Mouse (Mus musculus): Measurements from ENCODE around the gene Acot11. TPM values are rescaled to one million over a fixed set of nuclear protein-coding genes. Genes with fewer than 3 reads are reported as not detected.
"Not testable (repeated sequence)": the region's sequence is repeated elsewhere in the genome, so short reads cannot be mapped to it uniquely, and the experiment has no call there.

Gene Acot11
- total RNA-seq, 2 experiments from 2014 or later: 2.3 to 3.2 TPM

GRCm38 (mm10) chr4:106778116-106778788 lies 26.5 kb downstream of the Acot11 start:
- ATAC-seq (replicated peaks; ENCODE audit: poor library complexity): peak; percentile 48

- no peak for ATAC-seq (replicated peaks; ENCODE audit: poor library complexity)
These were observed 27.8 kb downstream of the Acot11 start for GRCm38 (mm10) chr4:106776998-106777397.

GRCm38 (mm10) chr4:106775767-106776166 lies 29.0 kb downstream of the Acot11 start:
- ATAC-seq (replicated peaks; ENCODE audit: poor library complexity): not testable (repeated sequence)

DNA sequence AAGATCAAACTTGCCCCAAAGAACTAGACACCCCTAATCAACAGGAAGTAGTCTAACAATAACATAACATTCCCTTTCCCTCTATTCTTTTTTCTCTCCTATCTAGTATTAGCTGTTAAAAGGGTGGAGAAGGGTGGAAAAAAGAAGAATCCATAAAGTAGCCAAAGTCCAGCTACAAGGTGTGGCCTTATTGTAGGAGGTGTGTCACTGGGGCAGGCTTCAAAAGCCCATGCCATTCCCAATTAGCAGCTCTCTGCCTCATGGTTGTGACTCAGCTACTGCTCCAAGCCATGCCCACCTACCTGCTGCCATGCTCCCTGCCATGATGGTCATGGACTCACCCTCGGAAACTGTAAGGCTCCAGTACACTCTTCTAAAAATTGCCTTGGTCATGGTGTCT lies 32.2 kb downstream of the Acot11 start:
- no peak for ATAC-seq (replicated peaks; ENCODE audit: poor library complexity)

GRCm38 (mm10) chr4:106769306-106769705 lies 35.5 kb downstream of the Acot11 start:
- ATAC-seq (replicated peaks; ENCODE audit: poor library complexity): no peak

DNA sequence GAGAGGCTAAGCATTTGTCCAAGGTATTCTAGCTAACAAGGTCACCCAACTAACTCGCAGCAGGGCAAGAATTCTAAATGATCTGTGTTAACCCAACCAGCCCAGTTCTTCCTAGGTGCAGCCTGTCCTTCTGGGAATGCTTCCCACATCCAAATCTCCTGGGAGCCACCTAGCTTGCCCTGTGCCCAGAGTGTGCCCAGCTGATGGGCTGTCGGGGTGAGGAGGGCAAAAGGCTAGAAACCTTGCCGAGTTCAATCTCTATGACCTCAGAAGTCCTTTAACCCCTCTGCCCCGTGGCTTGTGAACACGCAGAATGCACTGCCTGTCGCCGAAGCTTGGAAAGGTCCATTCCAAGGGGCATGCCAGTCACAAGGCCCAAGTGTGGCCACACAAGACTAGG lies 40.6 kb downstream of the Acot11 start:
- no peak for ATAC-seq (replicated peaks; ENCODE audit: poor library complexity)

DNA sequence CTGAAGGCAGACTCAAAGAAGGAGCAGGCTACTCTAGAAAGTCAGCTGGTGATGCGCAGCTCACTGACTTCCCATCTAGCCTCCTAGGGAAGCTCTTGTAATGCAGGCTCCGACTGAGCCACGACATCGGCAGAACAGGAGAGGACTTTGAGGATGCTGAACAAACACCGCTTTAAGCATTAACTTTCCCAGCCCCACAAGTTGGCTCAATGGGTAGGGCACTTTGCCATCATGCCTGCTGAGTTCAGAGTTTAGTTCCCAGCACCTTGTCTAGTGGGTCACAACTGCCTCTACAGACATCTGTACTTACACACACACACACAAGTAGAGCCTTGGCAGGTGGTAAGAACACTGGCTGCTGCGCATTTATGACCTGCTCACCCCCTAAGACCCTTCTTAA lies 53.1 kb downstream of the Acot11 start:
- no peak for ATAC-seq (replicated peaks; ENCODE audit: poor library complexity)

- peak; percentile 70 for ATAC-seq (replicated peaks; ENCODE audit: poor library complexity)
These were observed 55.1 kb downstream of the Acot11 start for GRCm38 (mm10) chr4:106749699-106750098.

DNA sequence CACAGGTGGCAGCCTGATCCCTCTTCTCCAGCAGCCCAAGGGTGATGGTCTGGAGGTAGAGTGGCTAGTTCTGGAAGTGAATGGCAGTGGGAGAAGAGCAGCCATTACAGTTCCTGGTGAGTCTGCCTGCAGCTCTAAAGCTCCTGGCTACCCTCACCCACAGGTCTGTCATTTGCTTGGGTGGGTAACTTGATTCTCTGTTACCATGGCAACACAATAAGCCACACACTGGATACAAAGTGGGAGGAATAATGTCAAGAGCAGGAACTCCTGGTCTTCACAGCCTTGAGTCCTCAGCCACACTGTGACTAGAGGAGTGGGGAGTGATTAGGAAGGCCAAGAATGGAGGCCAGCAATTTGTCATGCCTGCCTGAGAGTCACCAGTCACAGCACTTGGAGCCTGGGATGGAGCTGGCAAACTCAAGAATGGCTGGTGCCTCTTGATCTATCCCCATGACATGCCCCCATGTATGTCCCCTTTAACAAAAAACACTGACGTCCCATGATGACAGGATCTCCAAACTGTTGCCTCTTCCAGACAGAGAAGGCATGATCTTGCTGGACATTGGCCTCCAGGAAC lies 57.7 kb downstream of the Acot11 start:
- no peak for ATAC-seq (replicated peaks; ENCODE audit: poor library complexity)

DNA sequence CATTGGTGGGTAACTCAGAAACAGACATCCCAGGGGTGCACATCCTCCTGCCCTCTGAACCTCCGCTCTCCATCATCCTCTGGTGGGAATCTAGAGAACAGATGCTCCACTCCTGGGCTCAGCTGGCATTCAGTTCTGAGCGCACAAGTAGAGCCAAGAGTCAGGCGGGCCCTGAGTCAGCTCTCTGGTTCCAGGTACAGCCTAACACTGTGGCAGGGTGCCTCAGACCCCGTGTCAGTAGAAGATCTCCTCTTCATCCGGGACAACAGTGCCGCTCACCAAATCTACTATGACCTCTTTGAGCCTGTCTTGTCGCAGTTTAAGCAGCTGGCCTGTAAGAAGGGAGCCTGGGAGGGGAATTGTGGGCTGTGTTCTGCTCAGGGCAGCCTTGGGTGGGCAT lies 58.9 kb downstream of the Acot11 start:
- ATAC-seq (replicated peaks; ENCODE audit: poor library complexity): no peak

- no peak for ATAC-seq (replicated peaks; ENCODE audit: poor library complexity)
These were observed 66.9 kb downstream of the Acot11 start for GRCm38 (mm10) chr4:106737904-106738303.

DNA sequence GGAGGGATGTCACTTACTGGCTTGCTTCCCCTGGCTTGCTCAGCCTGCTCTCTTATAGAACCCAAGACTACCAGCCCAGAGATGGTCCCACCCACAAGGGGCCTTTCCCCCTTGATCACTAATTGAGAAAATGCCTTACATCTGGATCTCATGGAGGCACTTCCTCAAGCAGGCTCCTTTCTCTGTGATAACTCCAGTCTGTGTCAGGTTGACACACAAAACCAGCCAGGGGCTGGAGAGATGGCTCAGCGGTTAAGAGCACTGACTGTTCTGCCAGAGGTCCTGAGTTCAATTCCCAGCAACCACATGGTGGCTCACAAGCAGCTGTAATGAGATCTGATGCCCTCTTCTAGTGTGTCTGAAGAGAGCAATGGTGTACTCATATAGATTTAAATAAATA lies 67.9 kb downstream of the Acot11 start:
- not testable (repeated sequence) for ATAC-seq (replicated peaks; ENCODE audit: poor library complexity)

DNA sequence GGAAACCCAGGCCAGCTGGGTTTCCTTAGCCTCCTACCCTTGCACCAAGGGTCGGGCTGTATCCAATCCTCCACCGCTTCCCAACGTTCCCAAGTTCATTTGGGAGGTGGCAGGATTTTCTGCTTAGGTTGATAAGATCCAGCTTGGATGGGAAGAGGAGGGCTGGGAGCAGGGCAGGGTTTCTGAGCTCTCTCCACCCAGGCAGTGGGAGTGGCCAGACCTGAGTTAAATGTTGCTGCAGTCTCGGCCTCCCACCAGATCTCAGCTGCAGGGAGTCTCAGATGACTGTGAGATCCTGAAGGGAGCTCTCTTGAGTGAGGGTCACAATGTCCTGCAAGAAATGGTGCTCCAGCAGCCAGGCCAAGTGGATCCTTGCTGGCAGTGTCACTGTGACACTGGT lies 71.2 kb downstream of the Acot11 start, which contains the start of gene Fam151a:
Fam151a (plus strand) TSS at position 254 of the 400 bp plus-strand sequence.
- no peak for ATAC-seq (replicated peaks; ENCODE audit: poor library complexity)

DNA sequence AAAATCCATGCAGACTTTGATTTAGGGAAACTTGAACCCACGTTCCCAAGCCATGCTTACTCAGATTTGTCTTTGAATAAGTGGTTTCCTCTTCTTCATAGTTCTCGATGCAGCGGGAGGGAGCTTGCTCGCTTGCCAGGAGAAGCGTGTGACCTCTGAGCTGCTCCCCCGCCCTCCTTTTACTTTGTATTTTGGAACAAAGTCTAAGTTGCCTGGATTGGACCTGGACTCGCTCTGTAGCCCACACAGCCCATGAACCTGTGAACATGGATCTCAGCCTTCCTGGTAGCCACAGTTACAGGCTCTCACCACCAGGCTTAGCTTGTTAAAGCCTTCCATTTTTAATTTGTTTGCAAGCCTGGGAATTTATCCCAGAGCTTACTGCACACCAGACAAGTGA lies 74.0 kb downstream of the Acot11 start, which contains the start of gene Mroh7:
Mroh7 (minus strand) TSS at position 112 of the 400 bp plus-strand sequence.
- ATAC-seq (replicated peaks; ENCODE audit: poor library complexity): no peak

GRCm38 (mm10) chr4:106720631-106721030 lies 84.2 kb downstream of the Acot11 start:
- ATAC-seq (replicated peaks; ENCODE audit: poor library complexity): no peak

- ATAC-seq (replicated peaks; ENCODE audit: poor library complexity): no peak
These were observed 91.2 kb downstream of the Acot11 start for GRCm38 (mm10) chr4:106713622-106714021.

DNA sequence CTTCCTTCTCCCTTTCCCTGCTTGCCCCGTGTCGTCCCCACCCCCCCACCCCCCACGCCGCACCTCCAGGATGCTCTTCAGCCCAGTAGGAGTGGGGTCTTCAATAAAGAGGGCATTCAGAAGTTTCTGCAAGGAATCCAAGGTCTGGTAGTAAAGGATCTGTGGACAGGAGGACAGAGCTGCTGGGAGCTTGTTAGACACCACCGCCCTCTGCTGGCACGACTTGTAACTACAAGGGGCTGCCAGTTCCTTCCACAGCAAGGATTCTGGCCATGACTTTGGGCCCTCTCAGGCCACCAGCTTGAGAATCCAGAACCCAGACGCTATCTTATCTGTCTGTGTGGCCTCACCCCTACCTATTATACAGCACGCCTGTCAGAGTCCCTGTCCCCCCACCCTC lies 96.4 kb downstream of the Acot11 start:
- ATAC-seq (replicated peaks; ENCODE audit: poor library complexity): peak; percentile 93

GRCm38 (mm10) chr4:106707957-106708356 lies 96.8 kb downstream of the Acot11 start:
- no peak for ATAC-seq (replicated peaks; ENCODE audit: poor library complexity)

DNA sequence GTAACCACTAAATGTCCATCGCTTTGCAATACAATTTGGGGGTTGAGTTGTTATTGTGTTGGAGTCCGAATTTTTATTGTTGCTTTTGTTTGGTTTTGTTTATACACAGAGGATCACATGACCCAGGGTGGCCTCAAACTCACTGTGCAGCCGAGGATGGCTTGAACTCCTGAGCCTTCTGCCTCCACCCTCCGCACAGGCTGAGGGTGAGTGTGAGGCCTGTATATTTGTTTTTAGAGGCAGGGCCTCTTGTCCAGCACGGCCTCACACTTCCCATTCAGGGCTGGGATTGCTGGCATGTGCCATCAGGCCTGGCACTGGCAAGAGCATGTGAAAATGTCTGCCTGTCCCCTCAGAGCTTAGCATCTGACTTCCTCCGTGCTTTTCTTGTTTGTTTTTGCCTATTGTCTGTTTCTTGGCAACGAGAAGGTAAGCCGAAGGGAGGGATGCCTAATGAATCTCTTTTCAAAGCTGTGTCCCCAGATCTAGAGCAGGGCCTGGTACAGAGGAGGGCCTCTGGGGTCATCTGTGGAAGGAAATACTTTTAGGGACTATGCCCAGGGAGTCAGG lies 99.6 kb downstream of the Acot11 start:
- ATAC-seq (replicated peaks; ENCODE audit: poor library complexity): no peak

DNA sequence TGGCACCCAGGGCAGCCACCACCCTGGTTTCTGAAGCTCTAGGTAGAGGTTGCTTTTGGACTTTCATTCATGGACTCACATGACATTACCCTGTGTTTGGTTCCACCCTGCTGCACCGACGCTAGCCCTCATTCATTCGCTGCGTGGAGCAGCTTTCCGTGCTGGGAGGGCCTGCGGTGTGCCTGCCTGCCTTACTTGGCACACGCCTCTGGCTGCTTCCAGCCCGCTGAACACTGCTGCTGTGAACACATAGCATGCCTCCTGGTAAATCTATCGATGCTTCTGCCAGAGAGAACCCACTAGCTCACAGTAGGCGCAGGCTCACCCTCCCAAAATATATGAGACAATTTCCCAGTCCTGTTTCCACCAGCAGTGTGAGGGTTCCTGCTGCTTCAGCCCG lies 100.4 kb downstream of the Acot11 start:
- ATAC-seq (replicated peaks; ENCODE audit: poor library complexity): no peak

DNA sequence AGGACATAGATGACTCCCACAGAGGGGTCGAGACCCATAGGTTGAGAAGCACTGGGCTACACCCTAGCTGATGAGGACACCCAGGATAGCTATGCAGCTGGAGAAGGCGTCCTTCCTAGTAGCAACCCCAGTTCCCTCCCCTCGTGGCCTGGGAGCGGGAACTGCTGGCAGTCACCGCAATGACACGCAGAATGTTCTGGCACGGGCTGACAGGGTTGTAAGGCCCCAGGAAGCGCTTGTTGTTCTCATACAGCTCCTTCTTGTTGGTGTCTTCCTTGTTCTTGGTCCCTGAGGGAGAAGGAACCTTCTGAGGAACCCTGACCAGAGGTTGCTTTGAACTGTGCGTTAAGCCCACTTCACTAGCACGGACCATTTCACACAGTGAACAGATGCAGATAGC lies 100.8 kb downstream of the Acot11 start:
- ATAC-seq (replicated peaks; ENCODE audit: poor library complexity): no peak

- ATAC-seq (replicated peaks; ENCODE audit: poor library complexity): no peak
These were observed 104.0 kb downstream of the Acot11 start for GRCm38 (mm10) chr4:106700798-106701197.
